Mouse (Mus musculus): ENCODE data around the gene Pnp2. TPM values are rescaled to one million over a fixed set of nuclear protein-coding genes. Genes with fewer than 3 reads are reported as not detected.
A peak's percentile ranks its signal among the peaks of the same experiment; 100 is the strongest.
"Not testable (repeated sequence)": the region's sequence is repeated elsewhere in the genome, so short reads cannot be mapped to it uniquely, and the experiment has no call there.

Gene Pnp2
- polyA plus RNA-seq (2012; rRNA removed): 1.3 and 1.7 TPM in 2 replicates

DNA sequence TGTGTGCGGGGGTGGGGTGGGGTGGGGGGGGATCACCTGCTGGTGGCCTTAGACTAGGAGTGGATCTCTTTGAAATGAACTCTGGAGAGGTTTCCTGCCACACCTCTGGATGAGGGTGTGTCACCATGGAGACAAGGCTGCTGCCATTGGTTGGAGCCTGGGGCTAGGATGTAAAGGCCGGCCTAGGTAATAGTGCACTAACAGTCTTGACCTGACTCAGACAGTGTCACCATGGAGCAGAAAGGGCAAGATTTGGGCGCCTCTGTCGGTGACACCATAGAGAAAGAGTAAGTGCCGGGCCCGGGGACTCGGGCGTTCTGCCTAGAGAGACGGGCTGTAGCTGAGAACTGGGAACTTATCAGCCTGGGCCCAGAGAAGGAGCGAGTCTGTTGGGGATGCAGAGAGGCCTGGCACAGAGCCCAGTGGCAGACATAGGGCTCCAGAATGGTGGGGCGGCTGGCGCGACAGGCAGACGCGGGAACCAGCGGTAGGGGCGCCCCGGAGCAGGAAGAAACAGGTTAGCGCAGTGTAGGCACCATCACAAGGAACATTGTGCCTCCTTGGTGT is at the start of gene Pnp2:
TSS of gene Pnp2 (plus strand) at position 51 of the 567 bp plus-strand sequence.
- DNase-seq (ENCODE audit: extremely low spot score in 1 of 2, low spot score in 1 of 2): peak in 1 of 2 experiments; percentile 45

DNA sequence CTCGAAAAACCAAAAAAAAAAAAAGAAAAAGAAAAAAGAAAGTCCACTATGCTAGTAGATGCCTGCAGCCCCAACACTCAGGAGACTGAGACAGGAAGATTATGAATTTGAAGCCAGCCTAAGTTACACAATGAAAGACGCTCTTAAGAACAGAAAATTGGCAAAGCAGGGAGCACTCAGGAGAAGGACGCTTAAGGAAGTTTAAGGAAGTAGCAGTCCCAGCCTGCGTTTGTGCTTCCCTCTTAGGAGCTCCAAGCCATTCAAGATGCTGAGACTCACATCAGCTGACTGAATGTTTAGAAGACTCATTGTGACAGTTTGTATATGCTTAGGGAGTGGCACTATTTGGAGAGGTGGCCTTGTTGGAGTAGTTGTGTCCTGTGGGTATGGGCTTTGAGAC is 47.7 kb upstream of the Pnp2 start:
- DNase-seq (ENCODE audit: extremely low spot score in 1 of 2, low spot score in 1 of 2): no peak

DNA sequence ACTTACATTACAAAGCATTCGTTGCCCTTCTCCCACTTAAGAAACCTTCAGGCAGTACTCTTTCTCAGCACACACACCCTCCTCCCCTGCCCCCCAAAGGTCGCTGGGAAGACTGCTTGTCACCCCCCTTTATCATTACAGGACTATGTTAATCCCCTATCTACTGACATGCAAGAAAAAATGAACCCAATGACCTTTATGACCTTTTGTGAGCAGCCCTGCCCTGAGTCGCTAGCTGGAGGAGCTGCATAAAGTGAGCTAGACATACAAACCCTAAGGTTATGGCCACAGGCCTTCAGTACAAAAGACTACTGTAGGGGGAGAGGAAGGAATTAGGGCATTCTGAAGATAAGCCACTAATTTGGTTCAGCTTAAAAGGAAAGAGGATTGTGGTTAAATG is 44.4 kb upstream of the Pnp2 start:
- no peak for DNase-seq (ENCODE audit: extremely low spot score in 1 of 2, low spot score in 1 of 2)

DNA sequence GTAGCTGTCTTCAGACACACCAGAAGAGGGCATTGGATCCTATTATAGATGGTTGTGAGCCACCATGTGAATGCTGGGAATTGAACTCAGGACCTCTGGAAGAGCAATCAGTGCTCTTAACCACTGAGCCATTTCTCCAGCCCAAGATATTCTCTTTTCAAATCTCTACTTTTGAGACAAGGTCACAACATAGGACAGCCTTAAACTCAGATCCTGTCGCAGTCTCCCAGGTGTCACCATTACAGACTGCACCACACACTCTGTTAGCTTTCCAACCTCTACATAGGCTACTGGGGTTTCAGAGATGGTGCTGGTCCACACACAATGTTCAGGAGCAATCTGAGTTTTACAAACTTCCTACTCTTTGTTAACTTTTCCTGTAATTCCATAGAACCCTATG is 32.4 kb upstream of the Pnp2 start:
- not testable (repeated sequence) for DNase-seq (ENCODE audit: extremely low spot score in 1 of 2, low spot score in 1 of 2)

GRCm38 (mm10) chr14:50924281-50925064 is 31.3 kb upstream of the Pnp2 start, which contains the start of the genes Osgep and Apex1:
TSS of gene Osgep (minus strand) at chr14:50924893.
TSS of gene Apex1 (plus strand) at chr14:50924968.
- DNase-seq (ENCODE audit: extremely low spot score in 1 of 2, low spot score in 1 of 2): peak; percentile 96 to 98

DNA sequence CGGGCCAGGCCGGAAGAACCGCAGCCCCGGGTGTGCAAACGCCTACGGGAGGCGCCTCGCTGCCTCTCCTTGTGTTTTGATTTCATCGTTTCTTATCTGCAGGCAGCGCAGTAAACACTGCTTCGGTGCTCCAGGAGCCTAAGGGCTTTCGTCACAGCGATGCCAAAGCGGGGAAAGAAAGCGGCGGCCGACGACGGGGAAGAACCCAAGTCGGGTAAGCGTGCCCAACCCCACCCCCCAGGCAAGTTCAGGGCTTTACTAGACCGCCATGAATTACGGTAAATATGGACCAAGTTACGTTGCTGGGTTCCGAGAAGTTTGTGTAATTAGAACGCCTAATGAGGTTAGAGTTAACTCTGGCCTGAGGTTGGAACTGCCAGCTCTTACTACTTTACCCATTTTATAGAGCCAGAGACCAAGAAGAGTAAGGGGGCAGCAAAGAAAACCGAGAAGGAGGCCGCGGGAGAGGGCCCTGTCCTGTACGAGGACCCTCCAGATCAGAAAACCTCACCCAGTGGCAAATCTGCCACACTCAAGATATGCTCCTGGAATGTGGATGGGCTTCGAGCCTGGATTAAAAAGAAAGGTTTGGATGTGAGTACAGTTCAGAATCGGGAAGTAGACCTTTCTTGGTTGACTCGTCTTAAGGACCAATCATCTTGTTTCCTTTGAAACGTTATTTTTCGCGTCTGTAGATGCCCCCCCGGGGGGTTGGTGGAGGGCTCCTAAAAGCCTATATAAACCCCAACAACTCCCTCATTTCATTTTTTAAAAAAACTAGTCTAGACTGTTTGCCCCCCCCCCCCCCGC is 30.5 kb upstream of the Pnp2 start:
- DNase-seq (ENCODE audit: extremely low spot score in 1 of 2, low spot score in 1 of 2): peak in 1 of 2 experiments; percentile 17

DNA sequence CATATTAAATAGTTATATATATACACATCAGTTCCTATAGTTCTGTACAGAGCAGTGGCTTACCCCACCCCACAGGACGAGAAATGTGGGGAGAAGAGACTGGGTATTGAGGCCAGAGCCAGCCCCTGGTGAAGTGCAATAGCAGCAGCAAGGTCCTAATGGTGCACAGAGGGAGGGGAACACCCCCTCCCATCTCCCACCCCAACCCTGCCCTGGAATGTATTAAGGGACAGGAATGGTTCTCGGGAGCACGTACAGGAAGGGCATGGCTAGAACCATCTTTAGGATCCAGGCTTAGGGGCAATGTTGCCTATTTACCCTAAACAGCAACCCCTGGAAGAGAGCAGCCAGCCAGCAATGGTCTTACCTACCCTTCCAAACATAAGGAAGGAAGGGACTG is 28.4 kb upstream of the Pnp2 start:
- DNase-seq (ENCODE audit: extremely low spot score in 1 of 2, low spot score in 1 of 2): no peak

GRCm38 (mm10) chr14:50929951-50930350 is 25.8 kb upstream of the Pnp2 start:
- no peak for DNase-seq (ENCODE audit: extremely low spot score in 1 of 2, low spot score in 1 of 2)

DNA sequence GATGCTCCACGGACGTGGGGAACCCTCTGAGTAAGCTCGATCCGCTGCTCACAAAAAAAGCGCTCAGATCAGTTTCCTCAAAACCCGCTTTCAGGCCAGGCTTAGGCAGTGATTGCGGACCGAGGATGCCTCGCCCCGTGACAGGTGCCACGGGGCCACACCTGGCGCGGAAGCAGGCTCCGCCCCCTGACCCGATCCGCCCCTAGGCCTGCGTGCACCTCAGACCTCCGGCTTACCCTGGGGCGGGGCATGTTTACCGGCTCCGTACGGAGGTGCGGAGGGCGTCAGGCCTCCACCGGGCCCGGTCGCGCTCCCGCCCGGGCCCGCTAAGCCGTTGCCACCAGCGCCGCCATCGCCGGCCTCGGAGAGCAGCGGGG is 25.4 kb upstream of the Pnp2 start:
- DNase-seq (ENCODE audit: extremely low spot score in 1 of 2, low spot score in 1 of 2): peak; percentile 22 to 47

- peak; percentile 99 to 100 for DNase-seq (ENCODE audit: extremely low spot score in 1 of 2, low spot score in 1 of 2)
These were observed 24.9 kb upstream of the Pnp2 start, which contains the start of the genes Pip4p1 and Pnp for GRCm38 (mm10) chr14:50930754-50931492. TSS of gene Pip4p1 (minus strand) at chr14:50930856. TSS of gene Pnp (plus strand) at chr14:50931082.

GRCm38 (mm10) chr14:50931493-50932020 is 24.2 kb upstream of the Pnp2 start:
- DNase-seq (ENCODE audit: extremely low spot score in 1 of 2, low spot score in 1 of 2): no peak

GRCm38 (mm10) chr14:50936649-50937048 is 19.1 kb upstream of the Pnp2 start:
- no peak for DNase-seq (ENCODE audit: extremely low spot score in 1 of 2, low spot score in 1 of 2)

GRCm38 (mm10) chr14:50938119-50938908 is 17.5 kb upstream of the Pnp2 start:
- DNase-seq (ENCODE audit: extremely low spot score in 1 of 2, low spot score in 1 of 2): no peak

DNA sequence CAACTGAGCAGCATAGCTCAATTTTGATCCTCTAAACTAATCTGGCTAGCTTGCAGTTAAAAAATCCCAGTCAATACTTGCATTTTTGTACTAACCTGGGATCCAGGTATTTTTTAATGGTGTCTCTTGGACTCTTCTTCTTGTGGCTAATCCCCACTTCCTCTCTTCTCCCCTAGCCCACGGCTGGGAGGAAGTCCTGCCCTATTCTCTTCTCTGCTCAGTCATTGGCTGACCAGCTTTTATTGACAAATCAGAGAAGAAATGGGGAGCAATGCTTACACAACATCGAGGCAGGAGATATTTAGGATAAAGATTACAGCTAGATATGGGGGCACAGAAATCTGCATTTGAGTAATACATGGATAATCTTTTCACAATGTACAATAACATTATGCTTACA is 16.9 kb upstream of the Pnp2 start:
- no peak for DNase-seq (ENCODE audit: extremely low spot score in 1 of 2, low spot score in 1 of 2)

DNA sequence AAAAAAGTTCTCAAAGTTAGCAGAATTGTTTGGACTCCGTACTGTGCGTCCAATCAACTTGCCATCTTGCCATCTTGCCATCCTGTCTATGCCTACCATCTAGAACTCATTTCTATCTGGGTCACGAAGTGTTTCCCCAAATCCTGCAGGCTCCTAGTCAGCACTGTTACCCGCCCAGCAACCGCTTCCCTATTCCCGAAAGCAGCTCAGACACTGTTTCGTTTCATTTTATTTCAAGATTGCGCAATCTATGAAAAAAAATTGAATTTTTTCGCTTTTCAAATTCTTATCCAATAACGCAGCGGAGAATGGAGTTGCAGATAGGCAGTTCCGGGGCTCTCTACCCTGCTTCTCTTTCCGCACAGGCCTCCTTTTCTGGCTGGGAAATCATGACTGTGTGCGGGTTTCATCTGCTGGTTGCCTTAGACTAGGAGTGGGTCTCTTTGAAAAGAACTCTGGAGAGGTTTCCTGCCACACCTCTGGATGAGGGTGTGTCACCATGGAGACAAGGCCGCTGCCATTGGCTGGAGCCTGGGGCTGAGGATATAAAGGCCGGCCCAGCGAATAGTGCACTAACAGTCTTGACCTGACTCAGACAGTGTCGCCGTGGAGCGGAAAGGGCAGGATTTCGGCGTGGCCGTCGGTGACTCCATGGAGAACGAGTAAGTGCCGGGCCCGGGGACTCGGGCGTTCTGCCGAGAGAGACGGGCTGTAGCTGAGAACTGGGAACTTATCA is 11.7 kb upstream of the Pnp2 start, which contains the start of gene Gm49342:
TSS of gene Gm49342 (plus strand) at position 586 of the 736 bp plus-strand sequence.
- peak; percentile 81 to 89 for DNase-seq (ENCODE audit: extremely low spot score in 1 of 2, low spot score in 1 of 2)

DNA sequence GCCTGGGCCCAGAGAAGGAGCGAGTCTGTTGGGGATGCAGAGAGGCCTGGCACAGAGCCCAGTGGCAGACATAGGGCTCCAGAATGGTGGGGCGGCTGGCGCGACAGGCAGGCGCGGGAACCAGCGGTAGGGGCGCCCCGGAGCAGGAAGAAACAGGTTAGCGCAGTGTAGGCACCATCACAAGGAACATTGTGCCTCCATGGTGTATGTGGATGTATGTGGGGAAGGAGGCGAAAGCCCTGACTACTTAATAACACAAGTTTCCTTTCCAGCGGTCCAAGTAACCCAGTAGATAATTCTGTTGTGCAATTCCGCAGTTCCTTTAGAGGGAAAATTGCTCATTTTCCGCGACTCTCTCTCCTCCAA is 11.1 kb upstream of the Pnp2 start:
- not testable (repeated sequence) for DNase-seq (ENCODE audit: extremely low spot score in 1 of 2, low spot score in 1 of 2)

- not testable (repeated sequence) for DNase-seq (ENCODE audit: extremely low spot score in 1 of 2, low spot score in 1 of 2)
These were observed 10.7 kb upstream of the Pnp2 start for GRCm38 (mm10) chr14:50945081-50945480.

GRCm38 (mm10) chr14:50945526-50945925 is 10.3 kb upstream of the Pnp2 start:
- DNase-seq (ENCODE audit: extremely low spot score in 1 of 2, low spot score in 1 of 2): not testable (repeated sequence)

DNA sequence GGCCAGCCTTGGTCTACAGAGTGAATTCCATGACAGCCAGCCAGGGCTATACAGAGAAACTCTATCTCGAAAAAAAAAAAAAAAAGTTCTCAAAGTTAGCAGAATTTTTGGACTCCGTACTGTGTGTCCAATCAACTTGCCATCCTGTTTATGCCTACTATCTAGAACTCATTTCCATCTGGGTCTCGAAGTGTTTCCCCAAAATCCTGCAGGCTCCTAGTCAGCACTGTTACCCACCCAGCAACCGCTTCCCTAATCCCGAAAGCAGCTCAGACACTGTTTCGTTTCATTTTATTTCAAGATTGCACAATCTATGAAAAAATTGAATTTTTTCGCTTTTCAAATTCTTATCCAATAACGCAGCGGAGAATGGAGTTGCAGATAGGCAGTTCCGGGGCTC is 305 bp upstream of the Pnp2 start:
- no peak for DNase-seq (ENCODE audit: extremely low spot score in 1 of 2, low spot score in 1 of 2)
